Mouse (Mus musculus) thymus, adult 2 months (tissue): ENCODE results near the gene Galnt11.
"Not testable (repeated sequence)": the region's sequence is repeated elsewhere in the genome, so short reads cannot be mapped to it uniquely, and the experiment has no call there.

ENCODE experiments used
- CTCF ChIP-seq: fragments of 200-500 bp; IDR thresholded peaks from 2 replicates; pipeline ENCODE4 v1.5.1; 2012; ENCODE audit warnings: mild to moderate bottlenecking, control low read depth, low read length, moderate library complexity, borderline replicate concordance; ENCODE audit not compliant: control insufficient read depth, poor library complexity, insufficient read depth; ENCODE audit errors: extremely low read depth
- POLR2A ChIP-seq: fragments of 200-500 bp; IDR thresholded peaks from 2 replicates; pipeline ENCODE4 v1.6.1; 2012; ENCODE audit warnings: mild to moderate bottlenecking, low read length, control low read depth, moderate library complexity; ENCODE audit not compliant: control insufficient read depth, poor library complexity, insufficient read depth; ENCODE audit errors: extremely low read depth

GRCm38 (mm10) chr5:25224377-25224776 lies 2.7 kb downstream of the Galnt11 start:
- TF ChIP-seq CTCF, POLR2A: not testable (repeated sequence)
